Mouse (Mus musculus) megakaryocyte, embryonic 14.5 days (primary cell): Measurements from ENCODE around the gene Scfd2. TPM values are rescaled to one million over a fixed set of nuclear protein-coding genes. Genes with fewer than 3 reads are reported as not detected.
A peak's percentile ranks its signal among the peaks of the same experiment; 100 is the strongest.

Experiments
- H3K27me3 ChIP-seq: replicated peaks from 2 replicates; pipeline ENCODE3; 2012; ENCODE audit warnings: inconsistent platforms
- H3K36me3 ChIP-seq: replicated peaks from 2 replicates; pipeline ENCODE3; 2012; ENCODE audit warnings: low read length, inconsistent platforms, mixed read lengths
- H3K4me1 ChIP-seq: 2 replicates; pipeline ENCODE4 v1.6.1; 2012; ENCODE audit warnings: inconsistent platforms
- H3K4me3 ChIP-seq: replicated peaks from 2 replicates; pipeline ENCODE3; 2012; ENCODE audit warnings: moderate library complexity, mild to moderate bottlenecking, inconsistent platforms
- H3K9me3 ChIP-seq: 2 replicates; pipeline ENCODE4 v1.6.1; 2012; ENCODE audit warnings: inconsistent platforms
- FLI1 ChIP-seq: IDR thresholded peaks from 2 replicates; pipeline ENCODE4 v1.6.1; 2012; ENCODE audit warnings: low read length, inconsistent platforms, mixed read lengths
- GATA1 ChIP-seq: IDR thresholded peaks from 3 replicates; pipeline ENCODE4 v1.6.1; 2012; ENCODE audit warnings: mixed read lengths, low read length, inconsistent platforms, borderline replicate concordance
- polyA plus RNA-seq: library from polyadenylated mRNA; stranded (reverse); fragments of >175 nt; gene quantifications from 2 replicates; pipeline ENCODE4 v1.2.3, GENCODE M21; 2012; ENCODE audit warnings: low replicate concordance; ENCODE audit not compliant: insufficient read depth

The Scfd2 gene
- polyA plus RNA-seq, 1 experiment, result 2.5 TPM

- Histone ChIP-seq H3K9me3 (no peaks in the 10 kb centered on the region), H3K4me1 (peaks cover 49% of the 10 kb centered on the region), H3K36me3 (no peaks in the 10 kb centered on the region), H3K4me3 (no peak overlapping the region), H3K27me3 (no peaks in the 10 kb centered on the region)
- TF ChIP-seq FLI1 (no peak), GATA1 (no peak)
These were observed 243.4 kb downstream of the Scfd2 start for GRCm38 (mm10) chr5:74288206-74288605.

GRCm38 (mm10) chr5:74286301-74286700 lies 245.3 kb downstream of the Scfd2 start:
- H3K4me1 ChIP-seq, result peaks cover 66% of the 10 kb centered on the region
- TF ChIP-seq GATA1 (no peak), FLI1 (no peak)
- H3K9me3 ChIP-seq, result no peaks in the 10 kb centered on the region
- no peak overlapping the region for H3K4me3 ChIP-seq
- no peaks in the 10 kb centered on the region for H3K36me3 ChIP-seq
- no peaks in the 10 kb centered on the region for H3K27me3 ChIP-seq

GRCm38 (mm10) chr5:74285764-74286163 lies 245.8 kb downstream of the Scfd2 start:
- no peaks in the 10 kb centered on the region for H3K27me3 ChIP-seq
- peaks cover 71% of the 10 kb centered on the region for H3K4me1 ChIP-seq
- TF ChIP-seq FLI1, result no peak
- TF ChIP-seq GATA1, result no peak
- H3K36me3 ChIP-seq, result no peaks in the 10 kb centered on the region
- H3K9me3 ChIP-seq, result no peaks in the 10 kb centered on the region
- no peak overlapping the region for H3K4me3 ChIP-seq

- H3K9me3 ChIP-seq, result no peaks in the 10 kb centered on the region
- TF ChIP-seq FLI1 (no peak), GATA1 (no peak)
- peaks cover 75% of the 10 kb centered on the region for H3K4me1 ChIP-seq
These were observed 246.3 kb downstream of the Scfd2 start for GRCm38 (mm10) chr5:74285289-74285688.

DNA sequence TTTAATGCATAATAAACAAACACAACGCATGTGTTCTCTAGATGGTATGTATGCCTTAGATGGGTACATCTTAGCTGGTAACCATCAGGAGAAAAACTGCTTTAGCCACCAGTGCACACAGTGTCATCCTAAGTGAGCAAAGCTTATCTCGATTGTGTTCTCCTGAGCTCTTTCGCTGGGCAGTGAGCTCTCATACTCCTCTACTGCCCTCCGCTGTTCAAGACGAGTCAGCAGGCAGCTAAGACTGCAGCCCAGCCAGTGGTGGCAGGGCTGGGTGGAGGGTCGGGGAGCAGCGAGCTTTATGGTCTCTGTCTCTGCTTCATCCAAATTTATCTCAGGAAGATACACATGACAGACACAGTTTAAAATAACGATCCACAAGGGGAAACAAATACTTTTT lies 248.0 kb downstream of the Scfd2 start:
- Histone ChIP-seq H3K9me3 (no peaks in the 10 kb centered on the region), H3K36me3 (no peaks in the 10 kb centered on the region), H3K4me1 (peaks cover 82% of the 10 kb centered on the region), H3K4me3 (no peak overlapping the region), H3K27me3 (peaks cover 4% of the 10 kb centered on the region)
- TF ChIP-seq GATA1, result no peak
- TF ChIP-seq FLI1, result no peak

More at GRCm38 (mm10) chr5:74285289-74285688, 246.3 kb downstream of the Scfd2 start:
- H3K36me3 ChIP-seq, result no peaks in the 10 kb centered on the region
- H3K4me3 ChIP-seq, result no peak overlapping the region
- no peaks in the 10 kb centered on the region for H3K27me3 ChIP-seq

GRCm38 (mm10) chr5:74281480-74281879 lies 250.1 kb downstream of the Scfd2 start:
- H3K36me3 ChIP-seq, result no peaks in the 10 kb centered on the region
- no peak overlapping the region for H3K4me3 ChIP-seq
- peaks cover 4% of the 10 kb centered on the region for H3K27me3 ChIP-seq
- TF ChIP-seq FLI1 (no peak), GATA1 (no peak)
- no peaks in the 10 kb centered on the region for H3K9me3 ChIP-seq
- peaks cover 84% of the 10 kb centered on the region for H3K4me1 ChIP-seq

DNA sequence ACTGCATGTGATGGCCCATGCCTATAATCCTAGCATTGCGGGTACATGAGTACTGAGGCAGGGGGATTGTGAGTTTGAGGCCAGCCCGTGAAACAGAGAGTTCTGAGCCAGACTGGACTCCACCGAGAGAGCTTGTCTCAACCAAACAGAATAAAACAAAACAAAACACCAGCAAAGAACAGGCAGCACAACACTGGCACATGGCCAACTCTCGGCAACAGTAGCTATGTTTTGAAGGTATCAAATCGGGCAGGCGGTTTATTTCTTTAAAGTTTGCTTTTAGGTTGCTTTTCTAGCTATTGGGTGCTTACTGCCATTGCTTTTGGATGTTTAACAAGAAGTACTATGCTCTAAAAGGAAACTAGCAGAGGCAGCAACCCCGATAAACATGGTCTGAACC lies 251.9 kb downstream of the Scfd2 start:
- TF ChIP-seq FLI1 (no peak), GATA1 (no peak)
- Histone ChIP-seq H3K9me3 (no peaks in the 10 kb centered on the region), H3K4me1 (peaks cover 69% of the 10 kb centered on the region), H3K4me3 (no peak overlapping the region), H3K36me3 (no peaks in the 10 kb centered on the region), H3K27me3 (peaks cover 4% of the 10 kb centered on the region)

- TF ChIP-seq FLI1, result no peak
- no peak for TF ChIP-seq GATA1
- Histone ChIP-seq H3K4me1 (peaks cover 66% of the 10 kb centered on the region), H3K36me3 (no peaks in the 10 kb centered on the region), H3K9me3 (no peaks in the 10 kb centered on the region), H3K27me3 (peaks cover 4% of the 10 kb centered on the region), H3K4me3 (no peak overlapping the region)
These were observed 253.1 kb downstream of the Scfd2 start for GRCm38 (mm10) chr5:74278428-74278827.

- no peaks in the 10 kb centered on the region for H3K9me3 ChIP-seq
- TF ChIP-seq FLI1 (no peak), GATA1 (no peak)
- H3K36me3 ChIP-seq, result no peaks in the 10 kb centered on the region
- peaks cover 4% of the 10 kb centered on the region for H3K27me3 ChIP-seq
- H3K4me3 ChIP-seq, result no peak overlapping the region
- H3K4me1 ChIP-seq, result peaks cover 62% of the 10 kb centered on the region
These were observed 253.8 kb downstream of the Scfd2 start for GRCm38 (mm10) chr5:74277712-74278111.

- Histone ChIP-seq H3K4me3 (no peak overlapping the region), H3K27me3 (peaks cover 4% of the 10 kb centered on the region), H3K36me3 (no peaks in the 10 kb centered on the region), H3K9me3 (no peaks in the 10 kb centered on the region), H3K4me1 (peaks cover 57% of the 10 kb centered on the region)
- TF ChIP-seq GATA1, result no peak
- no peak for TF ChIP-seq FLI1
These were observed 254.3 kb downstream of the Scfd2 start for GRCm38 (mm10) chr5:74277216-74277615.

- Histone ChIP-seq H3K9me3 (no peaks in the 10 kb centered on the region), H3K4me3 (peak overlapping the region; percentile 34), H3K4me1 (peaks cover 31% of the 10 kb centered on the region), H3K36me3 (no peaks in the 10 kb centered on the region), H3K27me3 (no peaks in the 10 kb centered on the region)
- TF ChIP-seq GATA1, result no peak
- TF ChIP-seq FLI1, result no peak
These were observed 258.2 kb downstream of the Scfd2 start for GRCm38 (mm10) chr5:74273313-74273712.
